Mouse (Mus musculus) layer of hippocampus, adult 9-11 months (tissue): ENCODE measurements at regions not wholly inside any gene's neighbourhood (a gene's known extent, or its start where the extent isn't known, plus 50 kb on each side); places are given as distances from the start of the nearest gene placed in this dataset.

ENCODE experiments used
- DNase-seq: peaks from one replicate; pipeline ENCODE4 v3.0.0; 2022

DNA sequence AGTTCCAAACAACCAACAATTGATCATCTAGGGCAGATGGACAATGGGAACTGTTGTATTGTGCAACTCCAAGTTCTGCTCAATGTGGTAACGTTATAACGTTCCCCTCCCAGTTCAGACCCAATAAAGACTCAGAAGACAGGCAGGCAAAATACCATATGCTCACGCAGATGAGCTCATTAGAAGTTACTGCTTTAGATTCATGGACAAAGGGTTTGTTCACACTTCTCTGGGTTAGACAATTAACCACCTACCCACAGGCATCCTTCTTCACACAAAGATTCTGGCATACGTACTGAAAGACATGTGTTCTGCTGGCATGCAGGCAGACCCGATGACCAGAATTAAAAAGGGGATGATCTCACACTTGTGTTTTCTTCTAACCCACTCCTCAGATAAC is 130.0 kb downstream of the Polr2m start:
- DNase-seq: peak; percentile 19
